Comparison of ENCODE assay signal across 8 mouse cellular contexts in genomic region chr8:86585118-86585517, GRCm38 (mm10). TPM values are rescaled to one million over a fixed set of nuclear protein-coding genes. Genes with fewer than 3 reads are reported as not detected.
A peak's percentile ranks its signal among the peaks of the same experiment; 100 is the strongest.
DNase-seq lines count a peak whose midpoint lies in the region; ATAC-seq and TF ChIP-seq lines count a peak whose summit lies in the region.

No protein-coding gene starts in this region.

- no peak overlapping the region for H3K4me3 ChIP-seq in bone marrow, adult 2 months (replicated peaks; ENCODE audit: control insufficient read depth, low read depth, low read length)
- H3K4me3 ChIP-seq in embryonic facial prominence, embryonic 14.5 days (ENCODE audit: low read depth, low read length) = peak overlapping the region; percentile 39
- peak overlapping the region; percentile 34 for H3K4me3 ChIP-seq in limb, embryonic 14.5 days (replicated peaks; ENCODE audit: low read length)
- H3K4me3 ChIP-seq in midbrain, embryonic 16.5 days (ENCODE audit: low read depth, low read length) = peak overlapping the region; percentile 41
- H3K4me3 ChIP-seq in spleen, adult 2 months (ENCODE audit: extremely low read depth, insufficient read depth, insufficient read length) = no peak overlapping the region

- no peaks in the 10 kb centered on the region for H3K9me3 ChIP-seq in embryonic facial prominence, embryonic 14.5 days (ENCODE audit: control insufficient read depth, low read length)
- no peaks in the 10 kb centered on the region for H3K9me3 ChIP-seq in limb, embryonic 14.5 days (ENCODE audit: control insufficient read depth, low read length)
- H3K9me3 ChIP-seq in midbrain, embryonic 16.5 days (replicated peaks; ENCODE audit: control insufficient read depth, low read length, poor library complexity, severe bottlenecking) = no peaks in the 10 kb centered on the region

- no peak for TF ChIP-seq POLR2A in bone marrow, adult 2 months (IDR thresholded peaks at IDR 0.05; ENCODE audit: borderline replicate concordance, control insufficient read depth, low read depth, low read length)
- TF ChIP-seq POLR2A in limb, embryonic 14.5 days (IDR thresholded peaks at IDR 0.05; ENCODE audit: borderline replicate concordance, extremely low read depth, insufficient read depth, insufficient read length) = no peak
- TF ChIP-seq POLR2A in spleen, adult 2 months (IDR thresholded peaks at IDR 0.05; ENCODE audit: low read depth, low read length) = no peak

- peak overlapping the region; percentile 48 for H3K9ac ChIP-seq in embryonic facial prominence, embryonic 14.5 days (ENCODE audit: low read depth, low read length)
- H3K9ac ChIP-seq in limb, embryonic 14.5 days (ENCODE audit: low read depth, low read length, severe bottlenecking) = no peak overlapping the region
- H3K9ac ChIP-seq in midbrain, embryonic 16.5 days (ENCODE audit: low read depth, low read length) = peak overlapping the region; percentile 40

- DNase-seq in A20 (ENCODE audit: low read depth, low spot score) = peak; percentile 87
- peak; percentile 93 for DNase-seq in embryonic facial prominence, embryonic 14.5 days (ENCODE audit: low spot score)
- DNase-seq in heart, adult 9 months (ENCODE audit: low spot score in 2 of 2) = peak; percentile 61 to 79
- DNase-seq in kidney, adult 9 months = peak; percentile 83
- peak; percentile 90 for DNase-seq in limb, embryonic 14.5 days (ENCODE audit: low spot score)
- DNase-seq in spleen, adult 2 months (ENCODE audit: low read depth in 1 of 2, low spot score in 2 of 2) = peak; percentile 55 to 70

- peak; percentile 81 for ATAC-seq in embryonic facial prominence, embryonic 14.5 days (ENCODE audit: low read depth)
- peak; percentile 65 for ATAC-seq in limb, embryonic 14.5 days (ENCODE audit: low FRiP score, low read depth)
- peak; percentile 76 for ATAC-seq in midbrain, embryonic 16.5 days

- peak; percentile 68 for TF ChIP-seq CTCF in bone marrow, adult 2 months (IDR thresholded peaks at IDR 0.05; ENCODE audit: control insufficient read depth, insufficient read depth, low read length)
- peak; percentile 51; the same call in 1 of the 2 replicates for TF ChIP-seq CTCF in spleen, adult 2 months (IDR thresholded peaks at IDR 0.05; ENCODE audit: extremely low read depth, insufficient read depth, insufficient read length, insufficient replicate concordance)

- peak overlapping the region; percentile 63 for H3K4me2 ChIP-seq in embryonic facial prominence, embryonic 14.5 days (ENCODE audit: low read depth, low read length)
- peak overlapping the region; percentile 58 for H3K4me2 ChIP-seq in limb, embryonic 14.5 days (replicated peaks; ENCODE audit: low read depth, low read length, severe bottlenecking)
- H3K4me2 ChIP-seq in midbrain, embryonic 16.5 days (ENCODE audit: low read length) = peak overlapping the region; percentile 68

- no peaks in the 10 kb centered on the region for H3K27me3 ChIP-seq in embryonic facial prominence, embryonic 14.5 days (replicated peaks; ENCODE audit: control insufficient read depth, insufficient read depth, low read length)
- no peaks in the 10 kb centered on the region for H3K27me3 ChIP-seq in limb, embryonic 14.5 days (ENCODE audit: control insufficient read depth, insufficient read depth, low read length)
- H3K27me3 ChIP-seq in midbrain, embryonic 16.5 days (ENCODE audit: control insufficient read depth, insufficient read depth, low read depth, low read length) = no peaks in the 10 kb centered on the region
- no peaks in the 10 kb centered on the region for H3K27me3 ChIP-seq in spleen, adult 2 months (ENCODE audit: control insufficient read depth, insufficient read depth, low read length)

- no peak overlapping the region for H3K27ac ChIP-seq in bone marrow, adult 2 months (ENCODE audit: control insufficient read depth, insufficient read depth, low read depth, low read length, poor library complexity)
- H3K27ac ChIP-seq in embryonic facial prominence, embryonic 14.5 days (replicated peaks; ENCODE audit: low read depth, low read length) = no peak overlapping the region
- no peak overlapping the region for H3K27ac ChIP-seq in limb, embryonic 14.5 days (replicated peaks; ENCODE audit: low read depth, low read length)
- no peak overlapping the region; the same call in 1 of the 2 replicates for H3K27ac ChIP-seq in midbrain, embryonic 16.5 days (ENCODE audit: low read length)
- no peak overlapping the region for H3K27ac ChIP-seq in spleen, adult 2 months (ENCODE audit: insufficient read depth, low read length)

- no peaks in the 10 kb centered on the region for H3K36me3 ChIP-seq in embryonic facial prominence, embryonic 14.5 days (ENCODE audit: control insufficient read depth, insufficient read depth, low read length)
- H3K36me3 ChIP-seq in limb, embryonic 14.5 days (ENCODE audit: control insufficient read depth, insufficient read depth, low read length) = no peaks in the 10 kb centered on the region
- no peaks in the 10 kb centered on the region for H3K36me3 ChIP-seq in midbrain, embryonic 16.5 days (ENCODE audit: control insufficient read depth, insufficient read depth, low read length)
- no peaks in the 10 kb centered on the region for H3K36me3 ChIP-seq in spleen, adult 2 months (ENCODE audit: control insufficient read depth, insufficient read depth, low read length)

- no peaks in the 10 kb centered on the region for H3K4me1 ChIP-seq in bone marrow, adult 2 months (ENCODE audit: control insufficient read depth, insufficient read depth, low read length)
- no peaks in the 10 kb centered on the region for H3K4me1 ChIP-seq in embryonic facial prominence, embryonic 14.5 days (ENCODE audit: control insufficient read depth, insufficient read depth, low read length)
- H3K4me1 ChIP-seq in limb, embryonic 14.5 days (ENCODE audit: control insufficient read depth, insufficient read depth, low read length) = no peaks in the 10 kb centered on the region
- H3K4me1 ChIP-seq in midbrain, embryonic 16.5 days (ENCODE audit: control insufficient read depth, insufficient read depth, low read length) = no peaks in the 10 kb centered on the region
- H3K4me1 ChIP-seq in spleen, adult 2 months (ENCODE audit: control insufficient read depth, insufficient read depth, insufficient read length) = no peaks in the 10 kb centered on the region

- 6% methylated on average over 11 of the region's 11 CpGs for WGBS in bone marrow, adult 2 months
- 6% methylated on average over 11 of the region's 11 CpGs for WGBS in embryonic facial prominence, embryonic 14.5 days
- 6% methylated on average over 11 of the region's 11 CpGs for WGBS in limb, embryonic 14.5 days
- WGBS in midbrain, embryonic 16.5 days = 4% methylated on average over 11 of the region's 11 CpGs
- WGBS in spleen, adult 2 months = 4% methylated on average over 11 of the region's 11 CpGs

RNA-seq across cellular contexts. Expression of gene Abcc12, which starts 4.6 kb away (rescaled TPM):
- not detected in 2 replicates for polyA plus RNA-seq in bone marrow, adult 2 months (2011; ENCODE audit: insufficient read depth, insufficient read length, low replicate concordance, missing spikeins)
- polyA plus RNA-seq in embryonic facial prominence, embryonic 14.5 days (2014; fragmentation: Nextera tagmentation; extraction: Ambion mirVana) = 0.16 and 0.29 TPM in 2 replicates
- polyA plus RNA-seq in limb, embryonic 14.5 days (2012; rRNA removed) = 0.73 and 0.78 TPM in 2 replicates
- polyA plus RNA-seq in limb, embryonic 14.5 days (2014; fragmentation: Nextera tagmentation; extraction: Ambion mirVana) = 0.12 and 0.32 TPM in 2 replicates
- 0.21 and 0.33 TPM in 2 replicates for polyA plus RNA-seq in midbrain, embryonic 16.5 days (2015; fragmentation: Nextera tagmentation; extraction: Ambion mirVana)
- polyA plus RNA-seq in spleen, adult 2 months (2012; rRNA removed) = 0.08 TPM in 1 of 2 replicates, not detected in the other

RNA-seq across cellular contexts. Expression of gene Lonp2, which starts 38.7 kb away (rescaled TPM):
- 17.2 and 19.8 TPM in 2 replicates for polyA plus RNA-seq in bone marrow, adult 2 months (2011; ENCODE audit: insufficient read depth, insufficient read length, low replicate concordance, missing spikeins)
- polyA plus RNA-seq in embryonic facial prominence, embryonic 14.5 days (2014; fragmentation: Nextera tagmentation; extraction: Ambion mirVana) = 55.7 and 58.2 TPM in 2 replicates
- 27.6 and 31.8 TPM in 2 replicates for polyA plus RNA-seq in limb, embryonic 14.5 days (2012; rRNA removed)
- 53.4 and 54.1 TPM in 2 replicates for polyA plus RNA-seq in limb, embryonic 14.5 days (2014; fragmentation: Nextera tagmentation; extraction: Ambion mirVana)
- 84.8 and 94.5 TPM in 2 replicates for polyA plus RNA-seq in midbrain, embryonic 16.5 days (2015; fragmentation: Nextera tagmentation; extraction: Ambion mirVana)
- 32.6 and 48.9 TPM in 2 replicates for polyA plus RNA-seq in spleen, adult 2 months (2012; rRNA removed)

Comparison
In these comparisons a context has a peak if more than half of its experiments do, and no peak if none do; other contexts are left out.
1. H3K4me3 ChIP-seq: peak in embryonic facial prominence, embryonic 14.5 days (single experiment), limb, embryonic 14.5 days (single experiment) and midbrain, embryonic 16.5 days (single experiment); none in bone marrow, adult 2 months (single experiment) and spleen, adult 2 months (single experiment).
2. Peak in every context shown above with its lines, with median percentiles within 50 percentile points of each other: DNase-seq, ATAC-seq and H3K4me2 ChIP-seq.